Mouse (Mus musculus) G1E (cell line): ENCODE results near the gene Dab1. TPM values are rescaled to one million over a fixed set of nuclear protein-coding genes. Genes with fewer than 3 reads are reported as not detected.

Source experiments
- ATAC-seq: 2 replicates; pipeline ENCODE4 v1.8.0; 2016; ENCODE audit warnings: mild to moderate bottlenecking; ENCODE audit not compliant: insufficient number of reproducible peaks, poor library complexity, low FRiP score, severe bottlenecking; ENCODE audit errors: extremely low read depth
- DNase-seq: peaks from one replicate; pipeline ENCODE4 v3.0.0; 2012; ENCODE audit warnings: low spot score
- H3K27me3 ChIP-seq: 2 replicates; pipeline ENCODE4 v1.6.1; 2012; ENCODE audit warnings: mild to moderate bottlenecking, low read length, inconsistent platforms; ENCODE audit not compliant: insufficient read depth
- H3K36me3 ChIP-seq: replicated peaks from 2 replicates; pipeline ENCODE3; 2012; ENCODE audit warnings: mild to moderate bottlenecking, inconsistent platforms
- H3K4me1 ChIP-seq: 2 replicates; pipeline ENCODE4 v1.6.1; 2012; ENCODE audit warnings: low read depth, low read length, inconsistent platforms, mixed read lengths; ENCODE audit not compliant: insufficient read depth
- H3K4me3 ChIP-seq: 2 replicates; pipeline ENCODE4 v1.5.1; 2012; ENCODE audit warnings: low read depth, mild to moderate bottlenecking, inconsistent platforms, low read length, moderate library complexity, mixed read lengths
- H3K9me3 ChIP-seq: replicated peaks from 2 replicates; pipeline ENCODE4 v1.6.1; 2012; ENCODE audit warnings: inconsistent platforms
- CTCF ChIP-seq: IDR thresholded peaks from 2 replicates; pipeline ENCODE4 v1.5.1; 2012; ENCODE audit warnings: low read depth, low read length, inconsistent platforms, mixed read lengths
- GATA1 ChIP-seq: IDR thresholded peaks from 2 replicates; pipeline ENCODE4 v1.6.1; 2012; ENCODE audit warnings: borderline replicate concordance, low read length, inconsistent platforms, mixed read lengths
- GATA2 ChIP-seq: IDR thresholded peaks from 2 replicates; pipeline ENCODE4 v1.6.1; 2012; ENCODE audit warnings: low read depth, low read length, inconsistent platforms, borderline replicate concordance
- POLR2AphosphoS5 ChIP-seq: IDR thresholded peaks from 2 replicates; pipeline ENCODE4 v1.6.1; 2012; ENCODE audit warnings: low read depth, low read length, inconsistent platforms; ENCODE audit not compliant: insufficient replicate concordance
- TAL1 ChIP-seq: conservative IDR thresholded peaks from 2 replicates; pipeline ENCODE4 v1.6.1; 2012; ENCODE audit warnings: low read depth, low read length, inconsistent platforms, mixed read lengths
- polyA plus RNA-seq: library from polyadenylated mRNA; stranded (reverse); fragments of >175 nt; gene quantifications from 2 replicates; pipeline ENCODE4 v1.2.3, GENCODE M21; 2012
- total RNA-seq, 2 experiments: library from RNA; stranded (forward) in 1 of 2; stranded (reverse) in 1 of 2; fragments of 200-1000 nt in 1 of 2; fragments of >200 nt in 1 of 2; fragmentation: Nextera tagmentation in 1 of 2; gene quantifications; 2 replicates each; pipeline ENCODE4 v1.2.3; 2014 to 2017

Gene Dab1
- total and polyA plus RNA-seq, 3 experiments = 0.16 TPM; not detected in 2

DNA sequence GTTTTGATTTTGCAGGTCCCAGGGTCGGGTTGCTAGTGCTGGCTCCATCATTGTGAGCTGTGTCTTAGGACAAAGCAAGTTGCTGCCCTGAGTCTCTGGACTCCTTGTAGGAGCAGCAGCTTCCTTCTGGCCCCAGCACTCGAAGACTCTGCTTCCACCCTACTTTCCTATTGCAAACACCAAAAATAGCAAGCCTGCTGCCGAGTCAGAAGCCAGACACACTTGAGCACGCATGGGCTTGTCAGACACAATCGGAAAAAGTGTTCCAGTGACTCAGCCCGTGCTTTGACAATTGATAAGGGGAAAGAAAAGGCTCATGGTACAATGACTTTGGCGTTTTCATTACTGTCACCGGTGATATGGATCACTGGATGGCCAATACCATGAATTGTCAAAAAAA lies 1110.0 kb downstream of the Dab1 start:
- ATAC-seq (no peak), DNase-seq (no peak)
- Histone ChIP-seq H3K36me3 (no peaks in the 10 kb centered on the region), H3K9me3 (peaks cover 52% of the 10 kb centered on the region), H3K4me1 (no peaks in the 10 kb centered on the region), H3K4me3 (no peak overlapping the region), H3K27me3 (no peaks in the 10 kb centered on the region)
- TF ChIP-seq GATA1 (no peak), TAL1 (no peak), POLR2AphosphoS5 (no peak), GATA2 (no peak), CTCF (no peak)

DNA sequence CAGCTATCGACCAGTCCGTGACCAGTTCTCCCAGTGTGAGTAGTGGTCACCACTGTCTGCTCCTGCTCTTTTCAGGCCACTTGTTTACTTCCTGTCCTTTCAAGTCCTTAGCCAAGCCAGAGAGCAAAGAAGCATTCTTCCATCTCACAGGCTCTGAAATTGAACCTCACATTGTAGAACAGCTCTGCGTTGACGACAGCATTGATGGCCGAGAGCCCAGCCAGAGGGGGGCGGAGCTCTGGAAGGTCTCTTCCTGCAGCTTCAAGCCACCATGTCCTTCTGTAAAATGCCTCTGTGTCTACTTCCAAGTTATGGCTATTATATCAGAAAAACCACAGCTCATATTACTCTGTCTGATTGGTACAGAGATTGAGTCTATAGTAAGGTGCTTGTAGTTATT lies 1127.3 kb downstream of the Dab1 start:
- DNase-seq = no peak
- Histone ChIP-seq H3K4me1 (no peaks in the 10 kb centered on the region), H3K4me3 (no peak overlapping the region), H3K9me3 (peaks cover 44% of the 10 kb centered on the region), H3K27me3 (no peaks in the 10 kb centered on the region), H3K36me3 (no peaks in the 10 kb centered on the region)
- ATAC-seq = no peak
- TF ChIP-seq CTCF (no peak), TAL1 (no peak), GATA2 (no peak), POLR2AphosphoS5 (no peak), GATA1 (no peak)

DNA sequence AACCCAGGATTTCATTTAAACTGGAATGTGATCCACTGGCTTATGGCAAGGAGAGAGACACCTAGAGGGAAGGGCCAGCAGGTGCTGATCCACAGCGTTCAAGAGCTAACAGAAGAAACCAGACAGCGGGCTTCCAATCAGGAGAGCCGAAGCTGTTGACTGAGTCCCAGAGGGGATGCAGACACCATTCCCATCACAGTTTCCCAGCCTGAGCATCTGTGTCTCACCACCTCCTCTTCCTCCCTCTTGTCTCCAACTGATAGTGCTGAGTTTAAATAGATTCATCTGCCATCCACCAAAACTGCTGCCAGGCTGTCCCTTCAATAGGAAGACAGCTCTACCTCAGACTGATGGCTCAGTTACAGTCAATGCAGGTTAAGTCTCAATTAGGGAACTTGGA lies 1134.9 kb downstream of the Dab1 start:
- DNase-seq (no peak), ATAC-seq (no peak)
- Histone ChIP-seq H3K4me3 (no peak overlapping the region), H3K36me3 (no peaks in the 10 kb centered on the region), H3K27me3 (no peaks in the 10 kb centered on the region), H3K4me1 (no peaks in the 10 kb centered on the region), H3K9me3 (peaks cover 49% of the 10 kb centered on the region)
- TF ChIP-seq GATA1 (no peak), POLR2AphosphoS5 (no peak), CTCF (no peak), TAL1 (no peak)

DNA sequence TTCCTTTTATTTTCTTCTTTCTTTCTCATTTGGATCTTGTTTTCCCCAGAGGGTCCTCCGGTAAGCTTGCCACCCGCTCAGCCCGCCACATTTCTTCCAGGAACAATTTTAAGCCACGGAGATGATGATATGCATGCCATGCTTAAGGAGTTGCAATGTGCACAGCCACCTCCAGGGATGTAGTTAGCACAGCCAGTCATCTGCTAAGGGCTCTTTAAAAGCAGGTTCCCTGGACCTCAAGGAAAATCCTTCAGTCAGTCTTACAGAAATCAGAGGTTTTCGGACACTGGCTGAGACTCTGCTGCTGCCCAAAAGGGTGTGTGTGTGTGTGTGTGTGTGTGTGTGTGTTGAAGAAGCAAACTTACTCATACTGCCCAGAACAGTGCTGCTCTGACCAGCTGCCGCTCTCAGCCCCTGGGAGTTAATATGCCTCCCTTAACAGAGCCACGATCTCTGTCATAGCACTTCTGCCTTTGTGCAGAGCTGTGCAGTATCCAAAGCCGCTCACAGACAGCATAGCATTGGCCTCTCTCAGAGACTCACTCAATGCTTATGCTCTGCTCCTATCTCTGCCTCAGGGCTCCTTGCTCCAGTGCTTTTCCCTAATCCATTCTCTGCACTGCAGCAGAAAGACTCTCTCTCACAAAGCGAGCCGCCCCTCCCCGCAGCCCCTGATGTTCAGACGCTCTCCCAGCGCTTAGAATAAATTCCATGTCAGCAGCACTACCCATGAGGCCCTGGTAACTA lies 1141.9 kb downstream of the Dab1 start:
- Histone ChIP-seq H3K27me3 (no peaks in the 10 kb centered on the region), H3K4me3 (no peak overlapping the region), H3K9me3 (peaks cover 59% of the 10 kb centered on the region), H3K36me3 (no peaks in the 10 kb centered on the region), H3K4me1 (no peaks in the 10 kb centered on the region)
- TF ChIP-seq TAL1 (no peak), GATA2 (no peak), GATA1 (no peak), CTCF (no peak), POLR2AphosphoS5 (no peak)
- ATAC-seq (no peak), DNase-seq (no peak)

DNA sequence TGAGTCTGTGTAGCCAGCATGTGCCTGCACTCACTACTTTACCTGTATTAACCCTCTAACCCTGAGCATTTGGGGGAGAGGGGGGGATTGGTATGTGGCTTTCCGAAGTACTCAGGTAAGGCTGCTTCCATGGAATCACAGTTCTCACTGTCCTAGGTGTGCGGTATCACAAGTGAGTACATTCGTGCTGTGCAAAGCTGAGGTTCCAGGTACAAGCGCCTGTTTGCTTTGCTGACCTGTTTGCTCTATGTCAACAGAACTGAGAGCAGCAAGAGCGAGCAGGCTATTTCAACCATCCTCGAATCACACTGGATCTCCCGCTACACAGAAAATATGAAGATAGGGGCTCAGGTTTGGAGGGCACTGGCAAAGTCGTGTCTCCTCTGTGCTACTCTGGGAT lies 1146.9 kb downstream of the Dab1 start, which contains the start of gene C8b:
TSS of gene C8b (plus strand) at position 253 of the 400 bp plus-strand sequence.
- Histone ChIP-seq H3K4me1 (no peaks in the 10 kb centered on the region), H3K27me3 (no peaks in the 10 kb centered on the region), H3K4me3 (no peak within 1 kb of the TSS), H3K9me3 (peaks cover 69% of the 10 kb centered on the region), H3K36me3 (no peaks in the 10 kb centered on the region)
- DNase-seq (no peak), ATAC-seq (no peak)
- no peak for TF ChIP-seq TAL1
- no peak for TF ChIP-seq GATA2
- TF ChIP-seq POLR2AphosphoS5 = no peak
- no peak for TF ChIP-seq GATA1
- no peak for TF ChIP-seq CTCF

DNA sequence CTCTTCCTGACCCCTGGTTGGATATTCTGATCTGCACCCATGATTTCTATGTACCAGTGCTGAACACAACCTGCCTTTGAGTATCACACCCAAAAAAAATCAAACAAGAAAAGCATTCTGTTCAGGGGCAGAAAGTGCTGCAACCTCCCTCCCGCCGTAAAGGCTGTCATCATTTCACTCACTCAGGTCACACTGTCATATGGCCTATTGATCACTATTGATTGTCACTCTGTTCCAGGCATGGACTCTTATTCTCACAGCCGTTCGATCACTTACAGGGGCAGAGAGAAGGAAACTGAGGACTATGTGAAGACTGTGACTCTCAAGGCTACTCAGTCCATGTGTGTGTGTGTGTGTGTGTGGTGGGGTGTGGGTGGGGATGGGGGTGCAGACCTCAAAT lies 1149.0 kb downstream of the Dab1 start:
- H3K27me3 ChIP-seq = no peaks in the 10 kb centered on the region
- DNase-seq = no peak
- TF ChIP-seq POLR2AphosphoS5 = no peak
- H3K4me3 ChIP-seq = no peak overlapping the region
- peaks cover 62% of the 10 kb centered on the region for H3K9me3 ChIP-seq
- H3K36me3 ChIP-seq = no peaks in the 10 kb centered on the region
- no peaks in the 10 kb centered on the region for H3K4me1 ChIP-seq
- no peak for ATAC-seq

DNA sequence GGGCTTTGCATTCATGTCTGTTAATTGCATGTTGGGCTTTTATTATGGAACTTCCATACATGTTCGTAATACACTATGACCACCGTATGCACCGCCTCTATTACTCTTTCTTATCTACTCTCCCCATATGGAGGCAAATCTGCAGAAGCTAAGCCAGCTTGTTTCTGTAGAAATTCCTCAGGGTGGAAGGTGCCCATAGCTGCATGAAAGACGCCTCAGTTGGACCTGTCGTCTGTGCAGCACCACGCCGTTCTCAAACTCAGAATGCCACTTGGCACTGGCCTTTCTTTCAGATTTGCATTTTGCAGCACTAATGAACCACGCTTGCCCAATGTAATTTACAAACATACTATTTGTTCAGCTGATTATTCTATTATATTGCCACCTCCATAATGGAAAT lies 1150.4 kb downstream of the Dab1 start:
- no peaks in the 10 kb centered on the region for H3K36me3 ChIP-seq
- TF ChIP-seq GATA2 = no peak
- TF ChIP-seq CTCF = no peak
- TF ChIP-seq POLR2AphosphoS5 = no peak
- no peak for TF ChIP-seq TAL1
- no peak overlapping the region for H3K4me3 ChIP-seq
- H3K27me3 ChIP-seq = no peaks in the 10 kb centered on the region
- H3K9me3 ChIP-seq = peaks cover 67% of the 10 kb centered on the region
- H3K4me1 ChIP-seq = no peaks in the 10 kb centered on the region
- DNase-seq (no peak), ATAC-seq (no peak)
